Mouse (Mus musculus) hematopoietic multipotent progenitor cell, adult 10-12 weeks (in vitro differentiated cells): ENCODE results near the gene Olfr1465. TPM values are rescaled to one million over a fixed set of nuclear protein-coding genes. Genes with fewer than 3 reads are reported as not detected.

Experiments used
- polyA plus RNA-seq: library from polyadenylated mRNA; stranded (reverse); fragments of >175 nt; gene quantifications from 2 replicates; pipeline ENCODE4 v1.2.3, GENCODE M21; 2012; ENCODE audit warnings: low replicate concordance

Gene Olfr1465
- polyA plus RNA-seq, result not detected in 2 replicates

DNA sequence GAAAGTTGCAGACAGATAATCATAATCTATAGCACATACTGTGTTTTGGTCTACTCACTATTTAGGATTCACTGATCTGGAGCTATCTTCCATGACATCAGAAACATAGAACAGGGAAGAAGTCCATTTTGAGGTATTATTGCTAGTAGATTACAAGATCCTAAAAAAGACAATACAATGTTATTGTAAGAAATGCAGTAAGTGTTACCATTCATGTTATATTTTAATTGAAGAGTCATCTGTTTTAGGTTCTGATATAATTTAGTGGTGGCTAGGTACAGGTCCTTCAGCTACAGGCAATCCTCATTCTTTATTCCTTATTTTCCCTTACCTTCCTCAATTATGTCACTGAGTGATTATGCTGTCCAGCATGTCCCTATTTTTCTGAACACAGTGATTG lies at the start of gene Olfr1465:
Olfr1465 (minus strand) TSS at position 101 of the 400 bp plus-strand sequence.

DNA sequence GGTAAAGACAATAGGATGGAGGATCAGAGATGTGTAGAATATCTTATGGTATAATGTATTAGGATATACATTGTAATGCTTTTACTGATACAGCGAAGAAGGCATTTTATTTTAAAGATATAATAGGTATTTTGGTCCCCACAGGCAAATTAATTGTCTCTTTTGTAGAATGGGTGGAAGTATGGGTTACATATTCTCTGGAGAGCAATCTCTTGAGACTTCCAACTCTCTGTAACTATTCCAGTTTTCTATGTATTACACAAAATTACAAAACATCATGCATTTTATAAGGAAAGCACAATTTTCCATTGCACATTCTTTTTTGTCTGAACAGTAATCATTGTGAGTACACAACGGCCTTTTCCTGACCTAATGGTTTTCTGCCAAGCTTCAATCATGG lies 46.6 kb upstream of the Olfr1465 start, which contains the start of gene Olfr1467:
Olfr1467 (plus strand) TSS at position 301 of the 400 bp plus-strand sequence.

GRCm38 (mm10) chr19:13338562-13338961 lies 23.2 kb upstream of the Olfr1465 start, which contains the start of gene Olfr1466:
TSS of gene Olfr1466 (plus strand) at chr19:13338862.

Other genes with a start within 250 kb of the Olfr1465 start
- not detected in 2 replicates for gene Olfr1457, start 217.7 kb downstream of the Olfr1465 start, polyA plus RNA-seq
- gene Olfr1458, start 208.8 kb downstream of the Olfr1465 start, polyA plus RNA-seq, result not detected in 2 replicates
- gene Olfr1459, start 166.0 kb downstream of the Olfr1465 start, polyA plus RNA-seq, result not detected in 2 replicates
- gene Olfr1461, start 152.5 kb downstream of the Olfr1465 start, polyA plus RNA-seq, result not detected in 2 replicates
- gene Olfr1462, start 129.8 kb downstream of the Olfr1465 start, polyA plus RNA-seq, result not detected in 2 replicates
- gene Olfr1463, start 84.2 kb downstream of the Olfr1465 start, polyA plus RNA-seq, result not detected in 2 replicates
- gene Olfr1466, start 23.3 kb upstream of the Olfr1465 start, polyA plus RNA-seq, result not detected in 2 replicates
- not detected in 2 replicates for gene Olfr1467, start 46.7 kb upstream of the Olfr1465 start, polyA plus RNA-seq
- not detected in 2 replicates for gene Olfr1469, start 92.3 kb upstream of the Olfr1465 start, polyA plus RNA-seq
- not detected in 2 replicates for gene Olfr1471, start 127.9 kb upstream of the Olfr1465 start, polyA plus RNA-seq
- gene Olfr1472, start 140.5 kb upstream of the Olfr1465 start, polyA plus RNA-seq, result not detected in 2 replicates
- not detected in 2 replicates for gene Olfr1474, start 154.0 kb upstream of the Olfr1465 start, polyA plus RNA-seq
- gene Olfr1475, start 164.7 kb upstream of the Olfr1465 start, polyA plus RNA-seq, result not detected in 2 replicates
- not detected in 2 replicates for gene Olfr1477, start 185.0 kb upstream of the Olfr1465 start, polyA plus RNA-seq
- gene Olfr1480, start 212.4 kb upstream of the Olfr1465 start, polyA plus RNA-seq, result not detected in 2 replicates